Mouse (Mus musculus) gastrocnemius, postnatal 25 days (tissue): ENCODE measurements around the gene Ip6k2. TPM values are rescaled to one million over a fixed set of nuclear protein-coding genes. Genes with fewer than 3 reads are reported as not detected.
A peak's percentile ranks its signal among the peaks of the same experiment; 100 is the strongest.

ENCODE experiments used
- DNase-seq: peaks from one replicate; pipeline ENCODE4 v3.0.0; 2022
- microRNA-seq, 2 experiments: library from miRNA; unstranded; fragments of <30 nt; microRNA quantifications; one replicate each; pipeline ENCODE4 v1.2.0; 2021; ENCODE audit warnings: borderline replicate concordance in 2 of 2
- total RNA-seq, 2 experiments: library from RNA; stranded (reverse); gene quantifications; 1 replicate in 1 of 2; 2 replicates in 1 of 2; pipeline ENCODE4 v1.2.3; 2021

The Ip6k2 gene
- total RNA-seq, 2 experiments from 2014 or later: 14.6 to 17.8 TPM

GRCm38 (mm10) chr9:108824144-108824685 lies 40.6 kb downstream of the Ip6k2 start:
- DNase-seq: no peak

GRCm38 (mm10) chr9:108824755-108825413 lies 41.3 kb downstream of the Ip6k2 start:
- DNase-seq: no peak

GRCm38 (mm10) chr9:108825820-108826699 lies 42.5 kb downstream of the Ip6k2 start, which contains the start of gene Celsr3:
Celsr3 (plus strand) TSS chr9:108826320.
- DNase-seq: no peak

- DNase-seq: peak; percentile 49
Observed at GRCm38 (mm10) chr9:108826700-108827340, 43.2 kb downstream of the Ip6k2 start.

DNA sequence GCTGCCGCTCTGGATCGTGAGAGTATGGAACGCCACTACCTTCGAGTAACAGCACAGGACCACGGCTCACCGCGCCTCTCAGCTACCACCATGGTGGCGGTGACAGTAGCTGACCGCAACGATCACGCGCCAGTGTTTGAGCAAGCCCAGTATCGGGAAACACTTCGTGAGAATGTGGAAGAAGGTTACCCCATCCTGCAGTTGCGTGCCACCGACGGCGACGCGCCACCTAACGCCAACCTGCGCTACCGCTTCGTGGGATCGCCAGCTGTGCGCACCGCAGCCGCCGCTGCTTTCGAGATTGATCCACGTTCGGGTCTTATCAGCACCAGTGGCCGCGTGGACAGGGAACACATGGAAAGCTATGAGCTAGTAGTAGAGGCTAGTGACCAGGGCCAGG lies 43.9 kb downstream of the Ip6k2 start:
- no peak for DNase-seq

- no peak for DNase-seq
Observed at GRCm38 (mm10) chr9:108827906-108828305, 44.3 kb downstream of the Ip6k2 start.

DNA sequence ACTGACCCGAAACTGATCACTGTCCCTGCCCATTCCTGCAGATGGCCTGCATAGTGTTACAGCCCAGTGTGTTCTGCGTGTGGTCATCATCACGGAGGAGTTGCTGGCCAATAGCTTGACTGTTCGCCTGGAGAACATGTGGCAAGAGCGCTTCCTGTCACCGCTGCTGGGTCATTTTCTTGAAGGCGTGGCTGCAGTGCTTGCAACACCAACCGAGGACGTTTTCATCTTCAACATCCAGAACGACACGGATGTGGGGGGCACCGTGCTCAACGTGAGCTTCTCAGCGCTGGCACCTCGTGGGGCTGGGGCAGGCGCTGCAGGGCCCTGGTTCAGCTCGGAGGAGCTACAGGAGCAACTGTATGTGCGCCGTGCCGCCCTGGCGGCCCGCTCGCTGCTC lies 48.0 kb downstream of the Ip6k2 start:
- no peak for DNase-seq

- DNase-seq: peak; percentile 88
Observed at GRCm38 (mm10) chr9:108832390-108833108, 49.0 kb downstream of the Ip6k2 start.

- DNase-seq: peak; percentile 62
Observed at GRCm38 (mm10) chr9:108842989-108843388, 59.4 kb downstream of the Ip6k2 start.

DNA sequence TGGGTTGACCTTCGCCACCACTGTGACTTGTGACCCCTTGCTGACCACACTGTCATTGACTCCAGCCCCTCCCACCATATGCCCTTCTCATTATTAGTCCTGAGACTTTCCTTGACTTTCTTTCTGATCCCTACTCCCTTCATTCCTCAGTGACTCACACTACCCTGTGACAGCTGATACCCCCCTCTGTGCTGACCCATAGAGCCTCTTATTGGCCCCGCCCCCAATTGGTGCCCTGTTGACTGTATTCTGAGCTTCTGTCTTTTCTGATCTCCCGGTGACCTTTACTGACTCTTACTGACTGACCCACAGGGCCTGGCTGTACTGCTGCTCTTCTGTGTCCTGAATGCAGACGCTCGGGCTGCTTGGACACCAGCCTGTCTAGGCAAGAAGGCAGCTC lies 61.8 kb downstream of the Ip6k2 start:
- DNase-seq: no peak

DNA sequence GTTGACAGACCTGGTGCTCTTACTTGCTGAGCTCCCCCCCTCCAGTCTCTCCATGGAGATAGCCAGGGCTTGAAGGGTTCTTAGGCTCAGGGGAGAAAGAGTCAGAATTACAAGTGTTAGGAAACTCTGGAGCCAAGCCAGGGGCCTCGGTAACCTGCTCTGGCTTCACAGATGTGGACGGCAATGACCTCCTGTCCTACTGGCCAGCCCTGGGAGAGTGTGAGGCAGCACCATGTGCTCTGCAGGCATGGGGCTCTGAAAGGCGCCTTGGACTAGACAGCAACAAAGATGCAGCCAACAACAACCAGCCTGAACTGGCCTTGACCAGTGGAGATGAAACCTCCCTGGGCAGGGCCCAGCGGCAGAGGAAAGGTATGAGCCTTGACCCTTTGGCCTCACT lies 63.8 kb downstream of the Ip6k2 start:
- DNase-seq: no peak

- no peak for DNase-seq
Observed at GRCm38 (mm10) chr9:108848419-108848818, 64.8 kb downstream of the Ip6k2 start.

DNA sequence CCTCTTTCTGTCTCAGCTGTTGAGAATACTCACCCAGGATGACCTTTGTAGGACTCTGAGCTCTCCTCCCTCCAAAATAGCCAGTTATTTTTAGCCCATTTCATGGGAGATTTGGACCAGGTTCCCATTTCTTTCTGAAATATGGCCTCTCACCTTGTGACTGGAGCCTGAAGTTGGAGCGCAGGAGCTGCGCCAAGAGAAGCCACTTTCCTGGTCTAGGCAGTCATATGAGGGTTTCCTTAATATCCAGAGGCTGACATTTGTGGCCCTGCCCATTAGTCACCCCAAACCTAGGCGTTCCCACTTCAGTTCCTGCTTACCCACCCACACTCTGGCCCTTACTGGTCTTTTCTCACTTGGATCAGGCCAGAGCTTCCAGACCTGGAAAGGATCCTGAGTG lies 69.4 kb downstream of the Ip6k2 start, which contains the start of gene Slc26a6:
Gene Slc26a6, plus strand, starts transcription at position 308 of the 400 bp plus-strand sequence.
- DNase-seq: peak; percentile 58

GRCm38 (mm10) chr9:108853635-108854240 lies 70.1 kb downstream of the Ip6k2 start:
- peak; percentile 94 for DNase-seq

- peak; percentile 87 for DNase-seq
Observed at GRCm38 (mm10) chr9:108854241-108854696, 70.7 kb downstream of the Ip6k2 start.

DNA sequence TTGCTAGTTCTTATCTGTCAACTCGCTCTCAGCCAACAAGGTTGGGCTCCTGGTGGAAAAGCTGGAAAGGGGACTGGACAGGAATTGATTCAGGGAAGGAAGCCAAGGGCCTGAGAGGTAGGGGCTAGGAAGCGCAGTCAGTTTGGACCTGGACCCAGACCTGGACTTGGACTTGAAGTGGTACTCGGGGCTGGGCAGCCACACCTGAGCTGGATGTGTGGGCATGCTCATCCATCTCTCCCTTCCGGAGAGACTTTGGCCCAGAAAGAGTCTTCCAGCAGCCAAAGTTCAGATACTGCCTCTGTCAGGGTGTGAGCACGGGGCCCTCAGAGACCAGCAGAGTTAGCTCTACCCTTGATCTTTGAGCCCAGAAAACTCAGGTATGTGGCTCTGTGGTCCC lies 71.7 kb downstream of the Ip6k2 start:
- no peak for DNase-seq

Small RNA genes lying within 50 kb of the gene (microRNA-seq; reads per million reads assigned to microRNA genes)
- 0 reads per million in 2 experiments for gene Gm23156

Other genes starting within 250 kb of the Ip6k2 start
- 10 to 100 TPM; 51.9 to 54.0 TPM for gene Impdh2, start 223.5 kb upstream of the Ip6k2 start, total RNA-seq
- gene Ndufaf3, start 216.4 kb upstream of the Ip6k2 start, total RNA-seq: 10 to 100 TPM; 28.2 to 37.5 TPM
- 10 to 100 TPM in 1 of 2 experiments, 1 to 10 TPM in 1; 7.6 to 10.4 TPM for gene Dalrd3, start 213.9 kb upstream of the Ip6k2 start, total RNA-seq
- gene Wdr6, start 205.1 kb upstream of the Ip6k2 start, total RNA-seq: 1 to 10 TPM; 5.2 to 5.3 TPM
- 1 to 10 TPM; 2.8 to 3.1 TPM for gene P4htm, start 186.1 kb upstream of the Ip6k2 start, total RNA-seq
- gene Arih2, start 134.4 kb upstream of the Ip6k2 start, total RNA-seq: 10 to 100 TPM; 52.7 to 61.0 TPM
- 10 to 100 TPM; 67.1 to 73.5 TPM for gene Slc25a20, start 121.7 kb upstream of the Ip6k2 start, total RNA-seq
- 100 to 1,000 TPM; 122 to 134 TPM for gene Prkar2a, start 94.5 kb upstream of the Ip6k2 start, total RNA-seq
- 1 to 10 TPM; 3.8 TPM for gene Nckipsd, start 24.6 kb downstream of the Ip6k2 start, total RNA-seq
- gene Celsr3, start 42.5 kb downstream of the Ip6k2 start, total RNA-seq: under 1 TPM in 1 of 2 experiments, not detected in 1; 0.03 TPM
- gene Slc26a6, start 69.5 kb downstream of the Ip6k2 start, total RNA-seq: 10 to 100 TPM; 12.0 to 16.7 TPM
- gene Tmem89, start 130.8 kb downstream of the Ip6k2 start, total RNA-seq: not detected
- 1,000 to 10,000 TPM; 1,091 to 1,107 TPM for gene Uqcrc1, start 152.8 kb downstream of the Ip6k2 start, total RNA-seq
- 1 to 10 TPM; 1.6 to 3.5 TPM for gene Col7a1, start 169.8 kb downstream of the Ip6k2 start, total RNA-seq
- gene Ucn2, start 202.2 kb downstream of the Ip6k2 start, total RNA-seq: under 1 TPM; 0.23 to 0.24 TPM
- gene Pfkfb4, start 208.0 kb downstream of the Ip6k2 start, total RNA-seq: 10 to 100 TPM; 20.4 to 32.4 TPM